Mouse (Mus musculus) adrenal gland, postnatal 14 days (tissue): ENCODE results near the gene Mapk1ip1. TPM values are rescaled to one million over a fixed set of nuclear protein-coding genes. Genes with fewer than 3 reads are reported as not detected.

Experiments used
- DNase-seq: peaks from one replicate; pipeline ENCODE4 v3.0.0; 2021; ENCODE audit warnings: mixed read lengths
- total RNA-seq: library from RNA; stranded (reverse); gene quantifications from 2 replicates; pipeline ENCODE4 v1.2.3, GENCODE M21; 2021

Mapk1ip1 gene
- total RNA-seq, 1 experiment from 2014 or later = 25.2 TPM

DNA sequence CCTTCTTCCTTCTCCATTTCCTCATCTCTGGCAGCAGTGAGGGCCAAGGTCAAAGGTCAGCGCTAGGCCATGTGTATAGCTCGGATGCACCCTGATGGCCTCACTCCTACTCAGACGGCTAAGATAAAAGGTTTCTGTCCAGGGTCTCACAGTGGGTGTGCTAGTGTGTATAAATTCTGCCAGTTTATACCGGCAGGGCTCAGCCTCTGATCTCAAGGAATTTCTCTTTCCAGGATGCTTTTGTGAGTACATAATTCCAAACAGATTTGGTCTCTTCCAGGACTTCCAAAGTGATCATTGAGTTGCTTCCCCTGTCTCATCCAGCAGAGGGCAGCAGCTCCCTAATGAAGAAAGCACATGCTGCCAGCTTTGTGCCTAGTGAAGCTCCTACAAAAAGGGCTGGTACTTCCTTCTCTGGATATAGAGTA, 5.5 kb downstream of the Mapk1ip1 start:
- DNase-seq = peak; percentile 85

DNA sequence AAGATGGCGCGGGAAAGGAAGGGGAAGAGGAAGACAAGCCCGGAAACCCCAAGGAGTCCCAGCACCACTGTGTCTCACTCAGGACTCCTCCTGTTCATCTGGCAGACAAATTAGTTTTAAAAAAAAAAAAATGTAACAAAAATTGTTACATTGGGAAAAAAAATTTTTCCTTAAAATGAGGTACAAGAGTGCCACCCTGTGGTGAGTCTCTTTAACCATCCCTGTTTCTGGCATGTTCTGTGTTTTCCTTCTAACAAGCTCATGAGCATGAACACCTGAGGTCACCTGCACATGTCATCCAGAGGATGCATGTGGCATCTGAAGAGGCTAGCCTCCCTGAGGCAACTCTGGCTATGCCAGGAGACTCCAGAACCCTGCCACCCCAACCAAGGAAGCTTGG, 11.0 kb downstream of the Mapk1ip1 start:
- no peak for DNase-seq

DNA sequence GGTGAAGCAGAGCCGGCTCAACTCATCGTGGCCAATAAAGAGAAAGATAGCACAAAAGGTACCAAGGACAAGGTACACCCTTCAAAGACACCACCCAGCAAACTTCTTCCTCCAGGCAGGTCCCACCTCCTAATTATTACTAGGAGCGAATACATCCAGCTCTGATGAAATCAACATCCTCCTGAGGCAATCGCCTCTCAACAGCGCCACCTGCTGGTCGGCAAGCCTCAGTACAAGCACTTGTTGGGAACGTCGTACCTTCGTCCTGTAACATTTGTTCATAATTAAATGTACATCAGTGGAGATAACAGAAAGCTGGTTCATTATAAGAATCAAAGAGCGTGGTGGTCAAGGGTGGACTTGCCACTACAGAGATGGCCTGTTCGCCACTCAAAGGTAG, 18.3 kb downstream of the Mapk1ip1 start:
- peak; percentile 85 for DNase-seq

DNA sequence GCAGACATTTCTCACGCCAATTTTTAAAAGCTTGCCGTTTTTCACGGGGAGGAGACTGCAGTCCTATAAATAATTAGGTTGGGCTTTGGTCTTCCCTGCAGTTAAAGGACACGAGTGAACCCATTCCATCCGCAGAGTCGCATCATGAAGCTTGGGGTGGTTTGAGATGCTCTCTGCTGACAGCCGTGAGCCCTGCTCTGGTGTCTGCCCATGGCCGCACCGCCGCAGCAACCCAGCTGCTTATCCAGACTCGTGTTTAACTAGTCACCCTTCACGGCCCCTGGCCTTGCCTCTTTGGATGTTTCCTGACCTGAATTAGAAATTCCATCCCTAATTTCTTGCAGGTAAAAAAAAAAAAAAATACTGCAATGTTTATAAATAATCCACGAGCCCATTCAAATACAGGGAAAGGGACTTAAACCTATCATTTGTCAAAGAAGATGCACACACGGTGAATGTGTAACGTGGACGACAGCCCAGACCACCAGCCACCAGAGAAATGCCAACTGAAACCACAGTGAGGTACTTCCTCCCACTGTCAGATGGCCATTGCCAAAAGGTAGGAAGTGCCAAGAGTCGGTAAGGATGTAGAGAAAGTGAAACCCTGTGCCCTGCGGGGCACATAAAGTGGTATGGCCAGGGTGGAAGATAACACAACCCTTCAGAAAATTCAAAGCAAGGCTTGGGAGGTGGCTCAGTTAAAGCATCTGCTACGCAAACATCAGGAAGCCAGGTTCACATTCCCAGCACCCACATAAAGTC, 20.9 kb downstream of the Mapk1ip1 start:
- DNase-seq = no peak

DNA sequence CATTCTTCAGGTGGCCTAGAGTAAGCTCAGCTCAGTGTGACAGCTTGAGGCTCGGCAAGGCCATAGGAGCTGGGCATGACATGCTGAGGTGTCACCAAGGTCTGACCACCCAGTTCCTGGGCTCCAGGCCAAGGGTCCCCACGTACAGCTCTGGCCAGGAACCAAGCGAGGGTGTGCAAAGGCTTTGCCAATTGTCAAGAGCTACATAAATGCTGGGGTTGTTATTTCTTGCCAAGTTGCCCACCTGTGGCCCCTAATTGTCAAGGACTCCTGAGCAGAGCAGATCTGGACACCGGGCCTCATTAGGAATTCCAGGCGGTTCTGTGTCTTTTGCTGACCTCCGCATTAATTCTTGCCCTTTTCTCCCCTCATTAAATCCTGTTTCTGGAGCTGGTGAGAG, 21.6 kb downstream of the Mapk1ip1 start:
- peak; percentile 30 for DNase-seq

DNA sequence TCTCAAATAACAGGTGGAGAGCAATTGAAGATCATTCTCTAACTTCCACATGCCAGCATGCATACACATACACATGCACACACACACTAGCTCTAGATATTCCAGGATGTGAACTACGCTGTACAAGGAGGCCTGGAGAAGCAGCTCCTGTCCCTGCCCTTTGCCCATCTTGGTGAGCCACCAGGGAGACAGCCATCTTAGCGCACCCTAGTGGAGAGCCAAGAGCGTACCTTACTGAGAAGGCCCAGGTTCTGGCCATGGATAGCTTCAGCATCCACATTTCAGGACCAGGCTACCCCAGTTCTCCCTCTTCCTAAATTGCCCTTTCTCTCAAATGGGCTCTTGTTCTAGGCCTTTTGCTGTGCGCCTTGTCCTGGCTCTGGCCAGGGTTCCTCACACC, 27.8 kb downstream of the Mapk1ip1 start:
- peak; percentile 43 for DNase-seq

DNA sequence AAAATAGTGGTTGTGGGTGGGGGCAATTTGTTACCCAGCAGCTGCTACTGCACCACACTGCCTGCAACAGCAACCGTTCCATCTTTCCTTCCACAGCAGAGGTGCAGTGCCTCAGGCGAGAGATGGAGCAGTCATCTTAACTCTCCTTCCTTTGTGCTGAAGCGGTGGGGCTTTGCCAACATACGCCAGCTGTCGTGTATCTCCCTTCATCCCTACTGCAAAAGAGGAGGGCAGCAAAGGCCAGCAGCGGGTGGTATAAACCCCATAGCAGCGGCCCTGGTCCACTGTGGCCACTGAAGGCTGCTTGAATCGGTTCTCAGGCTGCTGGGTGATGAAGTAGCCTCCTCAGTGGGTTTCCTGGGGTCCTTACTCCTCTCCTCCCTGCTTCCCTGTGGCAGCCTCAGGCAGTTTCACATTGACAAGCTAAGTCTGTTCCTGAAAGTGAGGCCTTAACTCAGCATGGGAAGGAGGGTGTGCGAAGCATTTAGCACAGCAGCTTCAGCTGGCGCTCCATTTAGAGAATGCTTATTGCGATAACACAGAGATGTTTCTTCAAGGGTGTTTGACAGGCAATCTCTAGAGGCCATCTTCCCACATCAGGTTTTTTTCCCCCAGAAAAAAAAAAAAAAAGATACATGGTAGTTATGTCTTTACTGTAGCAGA, 32.7 kb downstream of the Mapk1ip1 start:
- DNase-seq = no peak

DNA sequence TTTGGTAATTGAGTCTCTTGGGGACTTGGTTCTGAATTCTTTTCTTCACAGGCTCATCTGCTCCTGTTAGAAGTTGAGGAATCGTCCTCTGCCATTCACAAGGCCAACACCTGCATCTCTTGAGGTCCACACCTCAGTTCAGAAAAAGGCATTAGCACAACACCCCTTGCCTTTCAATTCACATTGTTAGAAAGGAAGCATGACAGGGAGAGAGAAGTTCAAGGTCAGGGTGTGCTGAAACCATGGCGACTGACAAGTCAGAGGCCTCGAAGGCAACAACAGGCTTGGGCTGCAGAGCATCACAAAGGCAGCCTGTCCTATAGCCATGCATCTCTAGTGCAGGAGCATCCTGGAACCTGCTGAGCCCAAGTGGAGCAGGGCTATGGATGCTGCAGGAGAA, 38.9 kb downstream of the Mapk1ip1 start:
- DNase-seq = no peak

DNA sequence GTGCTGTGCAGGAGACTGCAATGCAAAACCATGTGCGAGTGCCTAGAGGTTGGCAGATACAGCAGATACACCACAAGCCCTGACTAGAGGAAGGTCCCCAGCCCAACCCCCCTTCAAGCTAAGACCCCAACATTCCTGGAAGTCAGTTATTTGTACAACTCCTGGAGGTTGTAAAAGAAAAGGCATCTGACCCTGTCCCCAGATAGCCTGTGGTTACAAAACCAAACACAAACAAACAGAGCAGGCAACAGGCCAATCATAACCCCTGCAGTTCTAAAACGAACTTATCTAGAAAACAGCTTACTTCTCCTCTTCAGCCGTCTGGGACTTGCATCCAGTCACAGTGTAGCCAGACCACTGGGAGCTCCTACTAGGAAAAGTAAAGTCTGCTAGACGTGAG, 42.7 kb downstream of the Mapk1ip1 start:
- DNase-seq = no peak

DNA sequence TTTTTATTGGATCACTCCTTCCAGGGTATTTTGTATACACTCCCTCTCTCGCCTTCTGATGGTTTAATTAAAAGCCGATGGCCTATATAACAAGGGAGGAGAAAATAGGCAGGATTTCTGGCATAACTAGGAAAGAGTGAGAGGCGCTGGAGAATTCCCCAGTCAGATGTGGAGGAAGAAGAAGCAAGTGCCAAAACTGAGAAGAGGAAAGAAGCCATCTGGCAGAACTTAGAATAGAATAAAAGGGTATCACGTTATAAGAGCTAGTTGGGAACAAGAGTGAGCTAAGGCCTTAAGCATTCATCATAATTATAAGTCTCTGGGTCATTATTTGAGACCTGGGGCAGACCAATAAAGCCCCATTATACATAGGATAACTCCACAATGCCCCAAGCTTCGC, 58.0 kb downstream of the Mapk1ip1 start:
- no peak for DNase-seq

Other genes with a start within 250 kb of the Mapk1ip1 start
- gene Ppp2r2d, start 194 bp downstream of the Mapk1ip1 start, total RNA-seq = 63.7 and 70.5 TPM in 2 replicates
- gene Bnip3, start 63.2 kb upstream of the Mapk1ip1 start, total RNA-seq = 233 and 293 TPM in 2 replicates
- 3.9 and 4.7 TPM in 2 replicates for gene Jakmip3, start 94.5 kb upstream of the Mapk1ip1 start, total RNA-seq
- gene Dpysl4, start 239.7 kb upstream of the Mapk1ip1 start, total RNA-seq = 3.4 and 4.0 TPM in 2 replicates